Mouse (Mus musculus) heart, postnatal 0 days (tissue): ENCODE results near the gene Sept12.

Experiments used
- CTCF ChIP-seq: IDR thresholded peaks from 2 replicates; pipeline ENCODE4 v1.5.1; 2016; ENCODE audit warnings: antibody characterized with exemption, control low read depth, low read depth
- EP300 ChIP-seq: IDR thresholded peaks from 2 replicates; pipeline ENCODE4 v1.6.1; 2016; ENCODE audit warnings: antibody characterized with exemption, low read depth

- TF ChIP-seq CTCF (no peak), EP300 (no peak)
These were observed 37.9 kb upstream of the Sept12 start for GRCm38 (mm10) chr16:5035591-5035990.
